9 mouse cellular contexts compared by ENCODE assay signal in genomic region chr3:104318911-104319310, GRCm38 (mm10).
A peak's percentile ranks its signal among the peaks of the same experiment; 100 is the strongest.
DNase-seq lines count a peak whose midpoint lies in the region; ATAC-seq lines count a peak whose summit lies in the region.
"Had no signal": no experiment of that assay in that cellular context is flagged by ENCODE, and none has a peak within 500 bp of the region (broad histone marks: within the 10 kb centered on the region; RNA-seq: fewer than 3 reads in every experiment).

No protein-coding gene starts in this region.

- no peaks in the 10 kb centered on the region for H3K36me3 ChIP-seq in heart, embryonic 11.5 days (ENCODE audit: control insufficient read depth, insufficient read depth, low read length)

- peaks cover 28% of the 10 kb centered on the region for H3K4me1 ChIP-seq in heart, embryonic 11.5 days (ENCODE audit: control insufficient read depth, insufficient read depth, low read length)

- peak overlapping the region; percentile 49 for H3K4me2 ChIP-seq in heart, embryonic 11.5 days

- H3K27me3 ChIP-seq in heart, embryonic 11.5 days (ENCODE audit: control insufficient read depth, insufficient read depth, low read length) = no peaks in the 10 kb centered on the region

- ATAC-seq in heart, embryonic 11.5 days (replicated peaks; ENCODE audit: insufficient number of reproducible peaks, low FRiP score, low TSS enrichment) = no peak

- peak overlapping the region; percentile 71 for H3K27ac ChIP-seq in heart, embryonic 11.5 days (ENCODE audit: low read depth, low read length)
- H3K27ac ChIP-seq: liver, embryonic 14.5 days had no signal

- peak; percentile 42 for DNase-seq in embryo, embryonic 10 days (ENCODE audit: low spot score)
- no peak for DNase-seq in embryo, embryonic 9.5 days (ENCODE audit: extremely low spot score)
- DNase-seq in embryo, embryonic 11 days = peak; percentile 33
- DNase-seq in layer of hippocampus, postnatal 36 days = peak; percentile 42 to 55
- DNase-seq in ovary, adult 18-20 months (ENCODE audit: low spot score) = peak; percentile 13
- no peak for DNase-seq in T-cell, adult 2 months (ENCODE audit: low spot score)
- DNase-seq in urinary bladder, adult 2 months (ENCODE audit: low spot score) = no peak

- H3K9me3 ChIP-seq in heart, embryonic 11.5 days (replicated peaks; ENCODE audit: control insufficient read depth, low read length) = no peaks in the 10 kb centered on the region

- H3K9ac ChIP-seq in heart, embryonic 11.5 days (ENCODE audit: low read depth, low read length) = 0 out of 2 replicates have a peak overlapping the region, but pooled peaks have one; percentile 8
- H3K9ac ChIP-seq: liver, embryonic 14.5 days had no signal

- 7% methylated on average over 8 of the region's 8 CpGs for WGBS in heart, embryonic 11.5 days (ENCODE audit: insufficient replicate concordance)

- H3K4me3 ChIP-seq in heart, embryonic 11.5 days (ENCODE audit: low read depth, low read length) = no peak overlapping the region

Comparison
In these comparisons a context has a peak if more than half of its experiments do, and no peak if none do; other contexts are left out.
1. DNase-seq: peak in embryo, embryonic 10 days (single experiment), embryo, embryonic 11 days (single experiment), layer of hippocampus, postnatal 36 days (2 of 2) and ovary, adult 18-20 months (single experiment); none in embryo, embryonic 9.5 days (single experiment), T-cell, adult 2 months (single experiment) and urinary bladder, adult 2 months (single experiment).